Mouse (Mus musculus) neural tube, embryonic 15.5 days (tissue): ENCODE measurements around the gene Tigd4. TPM values are rescaled to one million over a fixed set of nuclear protein-coding genes. Genes with fewer than 3 reads are reported as not detected.

ENCODE experiments used
- ATAC-seq: fragments of 200-750 bp; cut with Nextera tagmentation; 2 replicates; pipeline ENCODE4 v1.8.0; 2017; ENCODE audit warnings: mild to moderate bottlenecking, moderate TSS enrichment, moderate library complexity; ENCODE audit not compliant: low FRiP score
- H3K27ac ChIP-seq: fragments of 300-500 bp; sonication (generic); replicated peaks from 2 replicates; pipeline ENCODE4 v1.5.1; 2015; ENCODE audit warnings: mild to moderate bottlenecking, inconsistent platforms
- H3K27me3 ChIP-seq: fragments of 300-500 bp; sonication (generic); replicated peaks from 2 replicates; pipeline ENCODE4 v1.6.1; 2015; ENCODE audit warnings: inconsistent platforms
- H3K36me3 ChIP-seq: fragments of 300-500 bp; sonication (generic); 2 replicates; pipeline ENCODE4 v1.6.1; 2015; ENCODE audit warnings: inconsistent platforms
- H3K4me1 ChIP-seq: fragments of 300-500 bp; sonication (generic); 2 replicates; pipeline ENCODE4 v1.6.1; 2015; ENCODE audit warnings: inconsistent platforms
- H3K4me2 ChIP-seq: fragments of 300-500 bp; sonication (generic); 2 replicates; pipeline ENCODE4 v1.6.1; 2015; ENCODE audit warnings: inconsistent platforms, mild to moderate bottlenecking, moderate library complexity
- H3K4me3 ChIP-seq: fragments of 300-500 bp; sonication (generic); replicated peaks from 2 replicates; pipeline ENCODE4 v1.5.1; 2015; ENCODE audit warnings: mild to moderate bottlenecking, inconsistent platforms
- H3K9ac ChIP-seq: fragments of 300-500 bp; sonication (generic); replicated peaks from 2 replicates; pipeline ENCODE4 v1.6.1; 2015; ENCODE audit warnings: mild to moderate bottlenecking, inconsistent platforms
- H3K9me3 ChIP-seq: fragments of 300-500 bp; sonication (generic); replicated peaks from 2 replicates; pipeline ENCODE4 v1.6.1; 2016; ENCODE audit warnings: inconsistent platforms
- WGBS: fragments of 180-500 bp; shearing (Covaris S2); methylation state at CpG from one replicate; pipeline ENCODE4 v1.1.7; 2015; ENCODE audit warnings: mixed read lengths; 5-methylcytosine and 5-hydroxymethylcytosine counted together
- polyA plus RNA-seq: library from polyadenylated mRNA; unstranded; fragments of >200 nt; fragmentation: Nextera tagmentation; extraction: Ambion mirVana; gene quantifications from 2 replicates; pipeline ENCODE4 v1.2.1, GENCODE M21; 2015

The Tigd4 gene
- polyA plus RNA-seq, 1 experiment from 2014 or later: 0.14 TPM

- Histone ChIP-seq H3K4me3 (peak overlapping the region; percentile 87), H3K4me2 (peak overlapping the region; percentile 87), H3K27me3 (peaks cover 3% of the 10 kb centered on the region; the same call in 1 of the 2 replicates), H3K27ac (peak overlapping the region; percentile 93), H3K4me1 (peaks cover 32% of the 10 kb centered on the region), H3K9me3 (no peaks in the 10 kb centered on the region), H3K9ac (peak overlapping the region; percentile 66), H3K36me3 (no peaks in the 10 kb centered on the region)
- ATAC-seq: peak; percentile 70
- WGBS: 0% methylated on average over 27 of the region's 27 CpGs
These were observed 10.5 kb upstream of the Tigd4 start for GRCm38 (mm10) chr3:84582913-84583276.

- Histone ChIP-seq H3K9ac (no peak overlapping the region), H3K9me3 (no peaks in the 10 kb centered on the region), H3K36me3 (no peaks in the 10 kb centered on the region), H3K4me3 (no peak overlapping the region), H3K27ac (no peak overlapping the region), H3K4me2 (no peak overlapping the region), H3K4me1 (peaks cover 11% of the 10 kb centered on the region), H3K27me3 (peaks cover 3% of the 10 kb centered on the region; the same call in 1 of the 2 replicates)
- ATAC-seq: no peak
- WGBS: 46% methylated on average over 5 of the region's 5 CpGs
These were observed 6.6 kb upstream of the Tigd4 start for GRCm38 (mm10) chr3:84586736-84587135.

DNA sequence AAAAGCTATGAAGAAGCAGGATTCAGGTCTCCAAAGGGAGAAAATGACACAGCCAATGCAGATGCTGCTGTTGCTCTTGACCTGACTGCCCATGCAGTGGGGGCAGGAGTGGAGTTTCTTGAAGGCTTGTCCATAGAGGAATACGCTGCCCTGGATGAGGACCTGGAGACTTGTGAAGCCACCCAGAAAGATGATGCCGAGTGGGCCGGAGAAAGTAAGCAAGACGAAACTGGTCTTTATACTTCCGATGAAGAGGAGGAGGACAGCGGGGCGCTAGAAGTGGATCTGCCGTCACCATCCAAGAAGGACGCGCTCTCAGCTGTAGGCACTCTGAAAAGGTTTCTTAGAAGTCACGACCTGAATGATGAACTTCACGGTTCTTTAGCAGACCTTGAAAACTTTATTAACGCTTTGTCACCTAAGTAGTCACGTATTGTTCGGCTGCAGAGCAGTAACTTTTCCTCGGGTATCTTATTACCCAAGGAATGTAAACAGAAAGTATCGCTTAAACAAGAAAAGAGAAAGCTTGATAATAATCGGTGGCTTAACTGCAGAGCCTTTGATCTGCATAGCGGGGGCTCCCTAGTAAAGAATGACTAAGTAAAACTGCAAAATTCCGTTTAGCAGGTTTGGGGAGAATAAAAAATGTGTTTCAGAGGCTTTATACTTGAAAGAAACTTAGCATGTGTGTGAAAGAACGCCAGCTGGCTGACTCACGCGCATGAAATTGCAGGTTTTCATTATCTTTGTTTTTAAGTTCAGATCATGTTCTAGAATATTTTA, 1.7 kb downstream of the Tigd4 start:
- no peaks in the 10 kb centered on the region for H3K36me3 ChIP-seq
- H3K4me3 ChIP-seq: peak overlapping the region; percentile 16; the same call in 1 of the 2 replicates
- H3K4me1 ChIP-seq: peaks cover 4% of the 10 kb centered on the region; the same call in 1 of the 2 replicates
- no peak overlapping the region for H3K9ac ChIP-seq
- no peaks in the 10 kb centered on the region for H3K9me3 ChIP-seq
- peak overlapping the region; percentile 42 for H3K4me2 ChIP-seq
- no peak for ATAC-seq
- no peak overlapping the region for H3K27ac ChIP-seq
- H3K27me3 ChIP-seq: no peaks in the 10 kb centered on the region
- 6% methylated on average over 23 of the region's 23 CpGs for WGBS

DNA sequence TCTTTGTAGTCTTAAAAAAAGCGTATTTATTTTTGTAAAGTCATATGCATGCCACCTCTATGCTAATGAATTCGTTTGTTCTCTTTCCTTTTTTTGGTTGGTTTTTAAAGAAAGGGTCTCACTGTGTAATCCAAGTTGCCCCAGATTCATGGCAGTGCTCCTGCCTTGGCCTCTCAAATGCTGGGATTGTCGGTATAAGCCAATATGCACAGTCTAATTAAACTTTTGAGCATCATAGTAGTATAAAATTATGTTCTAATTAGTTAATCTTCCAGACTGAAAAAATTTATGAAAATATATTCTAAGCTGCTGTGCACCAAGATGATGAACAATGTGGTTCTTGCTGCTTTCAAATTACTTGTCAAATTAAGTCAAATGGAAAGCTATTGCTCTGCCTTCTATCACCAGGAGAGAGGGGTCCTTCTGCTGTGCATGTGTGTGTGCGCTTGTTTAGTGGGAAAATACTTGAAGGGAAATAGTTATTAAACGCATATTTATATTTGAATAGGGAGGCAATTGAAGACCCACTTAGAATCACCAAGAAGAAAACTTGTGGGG, 2.4 kb downstream of the Tigd4 start:
- Histone ChIP-seq H3K4me1 (peaks cover 4% of the 10 kb centered on the region; the same call in 1 of the 2 replicates), H3K4me3 (peak overlapping the region; percentile 16; the same call in 1 of the 2 replicates), H3K9me3 (no peaks in the 10 kb centered on the region), H3K36me3 (no peaks in the 10 kb centered on the region), H3K27me3 (no peaks in the 10 kb centered on the region), H3K4me2 (peak overlapping the region; percentile 42), H3K9ac (no peak overlapping the region), H3K27ac (no peak overlapping the region)
- ATAC-seq: no peak
- 33% methylated on average over 5 of the region's 5 CpGs for WGBS

- Histone ChIP-seq H3K27me3 (no peaks in the 10 kb centered on the region), H3K4me2 (no peak overlapping the region), H3K4me3 (no peak overlapping the region), H3K9me3 (no peaks in the 10 kb centered on the region), H3K9ac (no peak overlapping the region), H3K36me3 (no peaks in the 10 kb centered on the region), H3K4me1 (peaks cover 4% of the 10 kb centered on the region; the same call in 1 of the 2 replicates), H3K27ac (no peak overlapping the region)
- ATAC-seq: no peak
- 88% methylated on average over 6 of the region's 6 CpGs for WGBS
These were observed 4.8 kb downstream of the Tigd4 start for GRCm38 (mm10) chr3:84597996-84598734.

GRCm38 (mm10) chr3:84598756-84599155, 5.4 kb downstream of the Tigd4 start:
- H3K27ac ChIP-seq: no peak overlapping the region
- no peaks in the 10 kb centered on the region for H3K9me3 ChIP-seq
- no peak for ATAC-seq
- H3K4me2 ChIP-seq: no peak overlapping the region
- no peaks in the 10 kb centered on the region for H3K36me3 ChIP-seq
- WGBS: 88% methylated on average over 6 of the region's 6 CpGs
- no peak overlapping the region for H3K9ac ChIP-seq
- no peak overlapping the region for H3K4me3 ChIP-seq
- H3K4me1 ChIP-seq: peaks cover 4% of the 10 kb centered on the region; the same call in 1 of the 2 replicates
- no peaks in the 10 kb centered on the region for H3K27me3 ChIP-seq

- Histone ChIP-seq H3K27ac (no peak overlapping the region), H3K27me3 (no peaks in the 10 kb centered on the region), H3K4me3 (no peak overlapping the region), H3K36me3 (no peaks in the 10 kb centered on the region), H3K9ac (no peak overlapping the region), H3K4me1 (no peaks in the 10 kb centered on the region), H3K9me3 (no peaks in the 10 kb centered on the region), H3K4me2 (no peak overlapping the region)
- ATAC-seq: no peak
- 88% methylated on average over 9 of the region's 9 CpGs for WGBS
These were observed 8.6 kb downstream of the Tigd4 start for GRCm38 (mm10) chr3:84601870-84602495.

DNA sequence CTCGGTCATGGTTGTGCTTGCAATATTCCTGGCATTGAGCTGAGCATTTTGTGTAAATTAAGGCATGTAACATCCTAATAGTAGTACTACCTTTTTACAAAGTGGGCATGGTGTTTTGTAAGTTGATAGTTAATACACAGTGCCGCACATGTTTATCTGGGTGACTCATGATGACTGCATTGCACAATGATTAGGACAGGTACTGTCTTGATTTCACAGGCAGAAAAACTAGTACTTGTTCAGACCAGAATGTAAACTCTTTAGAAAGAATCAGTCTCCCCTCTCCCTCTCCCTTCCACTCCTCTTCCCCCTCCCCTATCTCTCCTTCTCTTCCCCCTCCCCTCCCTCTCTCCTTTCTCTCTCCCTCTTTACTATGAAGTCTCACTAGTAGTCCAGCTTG, 9.4 kb downstream of the Tigd4 start:
- Histone ChIP-seq H3K4me2 (no peak overlapping the region), H3K4me1 (no peaks in the 10 kb centered on the region)

DNA sequence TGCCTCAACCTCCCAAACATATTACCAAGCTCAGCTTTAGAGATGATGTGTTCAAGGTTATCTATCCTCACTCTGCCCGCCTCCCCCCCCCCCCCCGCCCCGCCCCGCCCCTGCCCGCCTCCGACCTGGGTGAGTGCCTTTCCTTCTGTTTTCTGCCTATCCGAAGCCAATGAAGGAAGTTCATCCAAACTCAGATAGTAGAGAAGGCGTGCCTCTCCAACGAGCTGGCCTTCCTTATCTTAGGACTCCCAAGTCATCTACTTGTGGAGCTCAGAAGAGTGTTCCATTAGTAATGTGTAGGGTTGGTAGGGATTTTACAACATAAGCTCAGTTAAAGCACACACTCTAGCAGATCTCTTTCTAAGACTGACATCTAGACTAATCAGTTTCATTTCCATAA, 9.8 kb downstream of the Tigd4 start:
- ATAC-seq: no peak
- H3K27ac ChIP-seq: no peak overlapping the region
- no peaks in the 10 kb centered on the region for H3K36me3 ChIP-seq
- H3K27me3 ChIP-seq: no peaks in the 10 kb centered on the region
- 78% methylated on average over 7 of the region's 9 CpGs for WGBS
- no peak overlapping the region for H3K4me3 ChIP-seq
- H3K9ac ChIP-seq: no peak overlapping the region
- H3K4me2 ChIP-seq: no peak overlapping the region
- no peaks in the 10 kb centered on the region for H3K4me1 ChIP-seq
- H3K9me3 ChIP-seq: no peaks in the 10 kb centered on the region

More for the DNA sequence above, 9.4 kb downstream of the Tigd4 start:
- Histone ChIP-seq H3K36me3 (no peaks in the 10 kb centered on the region), H3K27ac (no peak overlapping the region), H3K9me3 (no peaks in the 10 kb centered on the region), H3K9ac (no peak overlapping the region), H3K4me3 (no peak overlapping the region), H3K27me3 (no peaks in the 10 kb centered on the region)
- ATAC-seq: no peak
- 98% methylated on average over 2 of the region's 2 CpGs for WGBS

GRCm38 (mm10) chr3:84610183-84610710, 16.9 kb downstream of the Tigd4 start:
- Histone ChIP-seq H3K9ac (no peak overlapping the region), H3K4me2 (no peak overlapping the region), H3K36me3 (no peaks in the 10 kb centered on the region), H3K4me1 (no peaks in the 10 kb centered on the region), H3K4me3 (no peak overlapping the region), H3K9me3 (no peaks in the 10 kb centered on the region), H3K27ac (no peak overlapping the region), H3K27me3 (no peaks in the 10 kb centered on the region)
- no peak for ATAC-seq
- 72% methylated on average over 9 of the region's 9 CpGs for WGBS
